Mouse (Mus musculus): ENCODE results near the gene Mrpl33.

DNA sequence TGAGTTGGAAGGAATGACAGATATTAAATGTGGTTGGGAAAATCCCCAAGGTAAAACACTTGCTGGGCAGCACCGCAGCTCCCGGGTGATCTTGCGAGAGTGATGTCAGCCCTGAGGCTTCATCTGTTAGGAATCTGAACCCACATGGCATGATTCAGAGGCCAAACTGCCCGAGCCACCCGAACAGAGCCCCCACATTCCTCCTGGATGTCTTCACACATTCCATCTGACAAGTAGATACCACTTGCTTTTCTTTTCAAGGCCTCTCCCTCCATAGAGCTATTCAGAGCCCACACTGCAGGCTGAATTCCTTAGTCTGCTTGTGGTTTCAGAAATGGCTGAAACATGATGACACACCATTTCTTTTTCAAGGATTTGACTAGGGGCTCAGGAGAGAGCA, 33.3 kb downstream of the Mrpl33 start:
- TF ChIP-seq CTCF (IDR thresholded peaks at IDR 0.05; ENCODE audit: borderline replicate concordance, control insufficient read depth, extremely low read depth, insufficient read depth, low read length, poor library complexity) (no peak), POLR2A (IDR thresholded peaks at IDR 0.05; ENCODE audit: control insufficient read depth, extremely low read depth, insufficient read depth, low read length, poor library complexity) (no peak)
